Mouse (Mus musculus): ENCODE measurements around the gene Ldb2. TPM values are rescaled to one million over a fixed set of nuclear protein-coding genes. Genes with fewer than 3 reads are reported as not detected.
A peak's percentile ranks its signal among the peaks of the same experiment; 100 is the strongest.

The Ldb2 gene
- total and polyA plus RNA-seq, 3 experiments = 7.3 to 15.1 (median 7.6) TPM

- Histone ChIP-seq H3K27me3 (ENCODE audit: control insufficient read depth, insufficient read depth, low read length) (no peaks in the 10 kb centered on the region), H3K79me2 (replicated peaks; ENCODE audit: control insufficient read depth, insufficient read depth, low read length) (no peaks in the 10 kb centered on the region), H3K4me1 (ENCODE audit: control insufficient read depth, insufficient read depth, low read length) (peaks cover 5% of the 10 kb centered on the region; the same call in 1 of the 2 replicates), H3K36me3 (ENCODE audit: control insufficient read depth, insufficient read depth, low read length) (no peaks in the 10 kb centered on the region; the same call in 1 of the 2 replicates), H3K9ac (ENCODE audit: low read depth, low read length) (no peak overlapping the region), H3K4me3 (no peak overlapping the region), H3K27ac (no peak overlapping the region)
- TF ChIP-seq POLR2A (IDR thresholded peaks at IDR 0.05; ENCODE audit: insufficient read depth, low read depth, low read length) = no peak
- no peak for TF ChIP-seq EP300 (IDR thresholded peaks at IDR 0.05; ENCODE audit: insufficient read depth, low read depth, low read length)
- TF ChIP-seq CTCF (IDR thresholded peaks at IDR 0.05) = no peak
- 70% methylated on average over 4 of the region's 4 CpGs for WGBS
- intact Hi-C loops (cut with DNase I) = loop anchor here (5.0 kb wide), 1 partner anchor 118 kb away; no protein-coding TSS in a partner anchor
- no peak for DNase-seq
These were observed 85.0 kb downstream of the Ldb2 start for GRCm38 (mm10) chr5:44714508-44714907.

- H3K9ac ChIP-seq (ENCODE audit: low read depth, low read length) = no peak overlapping the region
- H3K79me2 ChIP-seq (replicated peaks; ENCODE audit: control insufficient read depth, insufficient read depth, low read length) = no peaks in the 10 kb centered on the region
- TF ChIP-seq CTCF (IDR thresholded peaks at IDR 0.05) (no peak), EP300 (IDR thresholded peaks at IDR 0.05; ENCODE audit: insufficient read depth, low read depth, low read length) (no peak), POLR2A (IDR thresholded peaks at IDR 0.05; ENCODE audit: insufficient read depth, low read depth, low read length) (no peak)
- 70% methylated on average over 5 of the region's 5 CpGs for WGBS
- H3K27me3 ChIP-seq (ENCODE audit: control insufficient read depth, insufficient read depth, low read length) = no peaks in the 10 kb centered on the region
- no peak for DNase-seq
- H3K4me3 ChIP-seq = no peak overlapping the region
- H3K27ac ChIP-seq = no peak overlapping the region
- no peaks in the 10 kb centered on the region; the same call in 1 of the 2 replicates for H3K36me3 ChIP-seq (ENCODE audit: control insufficient read depth, insufficient read depth, low read length)
- peaks cover 5% of the 10 kb centered on the region; the same call in 1 of the 2 replicates for H3K4me1 ChIP-seq (ENCODE audit: control insufficient read depth, insufficient read depth, low read length)
- intact Hi-C loops (cut with DNase I) = loop anchor here (5.0 kb wide), 1 partner anchor 119 kb away; no protein-coding TSS in a partner anchor
These were observed 86.2 kb downstream of the Ldb2 start for GRCm38 (mm10) chr5:44713181-44713789.

- DNase-seq = peak in 1 of 2 experiments; percentile 42
- H3K4me1 ChIP-seq (ENCODE audit: control insufficient read depth, insufficient read depth, low read length) = peaks cover 7% of the 10 kb centered on the region
- H3K27ac ChIP-seq = peak overlapping the region; percentile 56; the same call in 1 of the 2 replicates
- no peak overlapping the region for H3K9ac ChIP-seq (ENCODE audit: low read depth, low read length)
- H3K27me3 ChIP-seq (ENCODE audit: control insufficient read depth, insufficient read depth, low read length) = no peaks in the 10 kb centered on the region
- H3K36me3 ChIP-seq (ENCODE audit: control insufficient read depth, insufficient read depth, low read length) = no peaks in the 10 kb centered on the region; the same call in 1 of the 2 replicates
- H3K79me2 ChIP-seq (replicated peaks; ENCODE audit: control insufficient read depth, insufficient read depth, low read length) = no peaks in the 10 kb centered on the region
- 23% methylated on average over 5 of the region's 5 CpGs for WGBS
- H3K4me3 ChIP-seq = no peak overlapping the region
- no peak for TF ChIP-seq CTCF (IDR thresholded peaks at IDR 0.05)
- no peak for TF ChIP-seq POLR2A (IDR thresholded peaks at IDR 0.05; ENCODE audit: insufficient read depth, low read depth, low read length)
- TF ChIP-seq EP300 (IDR thresholded peaks at IDR 0.05; ENCODE audit: insufficient read depth, low read depth, low read length) = no peak
- intact Hi-C loops (cut with DNase I) = loop anchor here (5.0 kb wide), 1 partner anchor 121 kb away; no protein-coding TSS in a partner anchor
These were observed 88.3 kb downstream of the Ldb2 start for GRCm38 (mm10) chr5:44711211-44711610.

- H3K9ac ChIP-seq (ENCODE audit: low read depth, low read length) = no peak overlapping the region
- 57% methylated on average over 4 of the region's 4 CpGs for WGBS
- peak overlapping the region; percentile 56; the same call in 1 of the 2 replicates for H3K27ac ChIP-seq
- no peaks in the 10 kb centered on the region for H3K27me3 ChIP-seq (ENCODE audit: control insufficient read depth, insufficient read depth, low read length)
- no peak for DNase-seq
- H3K36me3 ChIP-seq (ENCODE audit: control insufficient read depth, insufficient read depth, low read length) = no peaks in the 10 kb centered on the region; the same call in 1 of the 2 replicates
- no peaks in the 10 kb centered on the region for H3K79me2 ChIP-seq (replicated peaks; ENCODE audit: control insufficient read depth, insufficient read depth, low read length)
- no peak overlapping the region for H3K4me3 ChIP-seq
- TF ChIP-seq CTCF (IDR thresholded peaks at IDR 0.05) (no peak), EP300 (IDR thresholded peaks at IDR 0.05; ENCODE audit: insufficient read depth, low read depth, low read length) (no peak), POLR2A (IDR thresholded peaks at IDR 0.05; ENCODE audit: insufficient read depth, low read depth, low read length) (no peak)
- H3K4me1 ChIP-seq (ENCODE audit: control insufficient read depth, insufficient read depth, low read length) = peaks cover 7% of the 10 kb centered on the region
- intact Hi-C loops (cut with DNase I) = loop anchor here (5.0 kb wide), 1 partner anchor 122 kb away; no protein-coding TSS in a partner anchor
These were observed 89.2 kb downstream of the Ldb2 start for GRCm38 (mm10) chr5:44710132-44710871.

- no peak overlapping the region; the same call in 1 of the 2 replicates for H3K27ac ChIP-seq
These were observed 90.2 kb downstream of the Ldb2 start for GRCm38 (mm10) chr5:44709276-44709675.

More at GRCm38 (mm10) chr5:44709276-44709675, 90.2 kb downstream of the Ldb2 start:
- H3K9ac ChIP-seq (ENCODE audit: low read depth, low read length) = no peak overlapping the region
- DNase-seq = no peak
- H3K36me3 ChIP-seq (ENCODE audit: control insufficient read depth, insufficient read depth, low read length) = no peaks in the 10 kb centered on the region; the same call in 1 of the 2 replicates
- H3K4me3 ChIP-seq = no peak overlapping the region
- intact Hi-C loops (cut with DNase I) = loop anchor here (5.0 kb wide), 3 partner anchors 82 to 578 kb away; no protein-coding TSS in a partner anchor
- TF ChIP-seq EP300 (IDR thresholded peaks at IDR 0.05; ENCODE audit: insufficient read depth, low read depth, low read length) (no peak), POLR2A (IDR thresholded peaks at IDR 0.05; ENCODE audit: insufficient read depth, low read depth, low read length) (no peak), CTCF (IDR thresholded peaks at IDR 0.05) (no peak)
- 82% methylated on average over 2 of the region's 2 CpGs for WGBS
- peaks cover 7% of the 10 kb centered on the region for H3K4me1 ChIP-seq (ENCODE audit: control insufficient read depth, insufficient read depth, low read length)
- H3K79me2 ChIP-seq (replicated peaks; ENCODE audit: control insufficient read depth, insufficient read depth, low read length) = no peaks in the 10 kb centered on the region
- H3K27me3 ChIP-seq (ENCODE audit: control insufficient read depth, insufficient read depth, low read length) = no peaks in the 10 kb centered on the region
